Mouse (Mus musculus): Measurements from ENCODE around the gene Hs3st5. TPM values are rescaled to one million over a fixed set of nuclear protein-coding genes. Genes with fewer than 3 reads are reported as not detected.
A peak's percentile ranks its signal among the peaks of the same experiment; 100 is the strongest.
"Not testable (repeated sequence)": the region's sequence is repeated elsewhere in the genome, so short reads cannot be mapped to it uniquely, and the experiment has no call there.

Hs3st5 gene
- total RNA-seq, 2 experiments from 2014 or later, result 5.2 to 8.5 TPM

DNA sequence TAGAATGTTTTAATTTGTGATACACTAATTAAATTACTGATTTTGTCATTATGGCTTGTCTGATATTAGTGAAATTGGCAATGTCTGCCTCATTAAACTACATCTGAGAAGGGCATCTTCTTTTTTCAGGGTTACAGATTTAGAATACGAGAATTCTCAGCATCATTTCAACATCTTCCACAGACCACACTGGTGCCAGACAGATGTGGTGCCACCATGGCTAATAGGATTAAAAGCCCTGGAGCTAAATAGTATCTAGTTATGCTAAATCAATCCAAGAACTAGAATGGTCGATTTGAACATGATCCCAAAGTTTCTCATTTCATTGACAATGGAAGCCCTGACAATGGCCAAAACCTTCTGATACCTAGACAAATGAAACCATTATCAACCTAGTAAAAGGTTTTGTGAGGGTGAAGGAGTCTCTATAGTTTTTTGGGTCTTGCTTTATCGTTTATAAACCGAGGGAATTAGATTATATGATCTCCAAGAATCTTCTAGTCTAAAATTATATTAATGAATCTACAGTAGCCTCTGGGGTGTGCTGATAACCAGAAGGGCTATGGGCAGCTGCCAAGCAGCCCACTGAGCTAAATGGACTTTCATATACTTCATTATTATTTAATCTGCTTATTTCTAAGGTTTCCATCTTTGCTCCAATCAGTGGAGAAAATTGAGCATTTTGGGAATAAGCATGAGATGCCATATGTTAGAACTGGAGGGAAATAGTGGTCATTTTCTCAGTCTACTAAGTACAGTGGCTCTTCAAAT lies 71.9 kb downstream of the Hs3st5 start:
- intact Hi-C loops (cut with DNase I), result no loop called here
- no peak for TF ChIP-seq CTCF (IDR thresholded peaks at IDR 0.05)
- no peak overlapping the region for H3K27ac ChIP-seq
- no peak for DNase-seq
- no peak overlapping the region for H3K4me3 ChIP-seq

DNA sequence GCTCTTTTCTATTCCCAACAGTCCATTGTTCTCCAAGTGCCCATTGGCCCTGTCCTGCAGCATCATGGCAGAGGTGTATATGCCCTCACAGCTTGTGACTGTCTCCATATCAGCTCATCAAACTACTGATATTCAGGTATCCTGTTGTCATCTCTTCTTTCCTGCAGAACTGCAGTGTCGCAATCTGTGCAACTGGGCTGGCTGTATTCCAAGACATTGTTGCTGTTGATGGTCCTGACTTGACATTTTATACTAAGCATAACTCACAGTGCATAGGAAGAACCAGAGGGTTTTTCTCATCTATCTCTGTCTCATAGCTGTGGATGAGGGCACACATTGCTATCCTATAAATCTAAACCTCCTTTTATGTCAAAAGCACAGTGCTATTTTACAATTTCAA lies 103.8 kb downstream of the Hs3st5 start:
- Histone ChIP-seq H3K4me3 (no peak overlapping the region), H3K27ac (no peak overlapping the region)
- DNase-seq, result no peak
- TF ChIP-seq CTCF (IDR thresholded peaks at IDR 0.05), result no peak
- intact Hi-C loops (cut with DNase I), result no loop called here

DNA sequence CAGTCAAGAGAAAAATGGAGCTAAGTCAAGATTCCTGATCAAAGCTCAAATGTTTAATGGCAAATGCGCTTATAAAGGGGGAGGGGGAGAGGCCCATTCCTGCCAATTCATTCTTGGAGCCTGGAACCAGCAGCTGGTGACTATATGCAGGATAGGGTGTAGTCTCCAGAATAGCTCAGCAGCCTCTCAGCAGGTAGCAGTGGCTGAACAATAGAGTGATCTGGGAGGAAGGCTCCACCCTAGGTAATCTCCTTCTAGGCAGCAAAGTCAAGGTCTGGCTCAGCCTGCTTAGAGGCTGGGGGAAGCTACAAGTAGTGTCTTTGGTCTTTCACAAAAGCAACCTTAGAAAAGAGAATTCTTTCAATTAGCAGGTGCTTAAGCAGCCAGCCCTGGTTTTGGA lies 104.8 kb downstream of the Hs3st5 start:
- intact Hi-C loops (cut with DNase I); H3K27ac ChIP-seq; DNase-seq; H3K4me3 ChIP-seq: not testable (repeated sequence)

- no peak for DNase-seq
- Histone ChIP-seq H3K4me3 (no peak overlapping the region), H3K27ac (no peak overlapping the region)
- TF ChIP-seq CTCF (IDR thresholded peaks at IDR 0.05), result no peak
- intact Hi-C loops (cut with DNase I), result no loop called here
Observed at GRCm38 (mm10) chr10:36623037-36623436, 116.4 kb downstream of the Hs3st5 start.

GRCm38 (mm10) chr10:36627952-36628351 lies 121.3 kb downstream of the Hs3st5 start:
- peak; percentile 59 for DNase-seq
- no peak for TF ChIP-seq CTCF (IDR thresholded peaks at IDR 0.05)
- Histone ChIP-seq H3K4me3 (peak overlapping the region; percentile 71), H3K27ac (peak overlapping the region; percentile 83)
- intact Hi-C loops (cut with DNase I), result loop anchor here (5.0 kb wide), 1 partner anchor 41 kb away; no protein-coding TSS in a partner anchor

GRCm38 (mm10) chr10:36631746-36632145 lies 125.1 kb downstream of the Hs3st5 start:
- TF ChIP-seq CTCF (IDR thresholded peaks at IDR 0.05), result no peak
- no peak overlapping the region for H3K27ac ChIP-seq
- intact Hi-C loops (cut with DNase I), result no loop called here
- no peak for DNase-seq
- H3K4me3 ChIP-seq, result no peak overlapping the region

- no peak for TF ChIP-seq CTCF (IDR thresholded peaks at IDR 0.05)
- intact Hi-C loops (cut with DNase I), result no loop called here
- DNase-seq, result no peak
- H3K4me3 ChIP-seq, result no peak overlapping the region
- no peak overlapping the region for H3K27ac ChIP-seq
Observed at GRCm38 (mm10) chr10:36650653-36651052, 144.0 kb downstream of the Hs3st5 start.

DNA sequence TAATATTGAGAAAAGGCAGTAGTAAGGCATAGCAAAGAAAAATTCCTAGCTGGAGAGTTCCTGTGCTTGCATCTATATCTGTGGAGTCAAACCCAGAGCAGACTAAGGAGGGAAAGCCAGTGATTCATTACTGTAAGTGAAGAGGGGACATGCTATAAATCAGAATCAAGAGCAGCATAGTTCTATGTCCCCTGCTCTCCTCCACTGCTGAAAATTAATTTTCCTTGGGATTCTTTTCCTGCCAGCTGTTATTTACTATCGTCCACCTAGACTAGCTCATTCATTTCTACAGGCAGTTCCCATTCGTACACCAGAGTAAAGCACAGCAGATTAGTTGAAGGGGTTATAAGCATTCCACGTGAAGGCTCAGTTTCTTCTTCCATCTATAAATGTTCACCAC lies 207.4 kb downstream of the Hs3st5 start:
- no peak for DNase-seq
- no peak overlapping the region for H3K27ac ChIP-seq
- no peak for TF ChIP-seq CTCF (IDR thresholded peaks at IDR 0.05)
- intact Hi-C loops (cut with DNase I), result no loop called here
- H3K4me3 ChIP-seq, result no peak overlapping the region

DNA sequence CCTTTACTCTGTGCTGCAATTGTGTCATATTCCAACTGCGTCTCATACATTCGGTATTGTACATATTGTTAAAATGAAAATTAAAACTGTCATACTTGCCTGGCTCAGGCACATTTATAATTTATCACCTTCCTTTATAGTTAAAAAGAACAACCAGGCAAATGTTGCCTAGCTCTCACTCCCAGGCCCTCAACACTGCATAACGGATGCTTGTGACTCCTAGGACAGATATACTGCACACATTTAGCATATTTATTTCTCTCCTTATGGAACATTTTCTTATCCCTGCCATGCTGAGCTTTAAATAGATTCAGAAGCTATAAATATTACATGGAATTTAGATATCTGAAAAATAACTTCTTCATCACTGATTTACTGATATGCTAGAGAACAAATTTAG lies 219.6 kb downstream of the Hs3st5 start:
- DNase-seq, result no peak
- intact Hi-C loops (cut with DNase I), result no loop called here
- TF ChIP-seq CTCF (IDR thresholded peaks at IDR 0.05), result no peak
- Histone ChIP-seq H3K27ac (no peak overlapping the region), H3K4me3 (no peak overlapping the region)

DNA sequence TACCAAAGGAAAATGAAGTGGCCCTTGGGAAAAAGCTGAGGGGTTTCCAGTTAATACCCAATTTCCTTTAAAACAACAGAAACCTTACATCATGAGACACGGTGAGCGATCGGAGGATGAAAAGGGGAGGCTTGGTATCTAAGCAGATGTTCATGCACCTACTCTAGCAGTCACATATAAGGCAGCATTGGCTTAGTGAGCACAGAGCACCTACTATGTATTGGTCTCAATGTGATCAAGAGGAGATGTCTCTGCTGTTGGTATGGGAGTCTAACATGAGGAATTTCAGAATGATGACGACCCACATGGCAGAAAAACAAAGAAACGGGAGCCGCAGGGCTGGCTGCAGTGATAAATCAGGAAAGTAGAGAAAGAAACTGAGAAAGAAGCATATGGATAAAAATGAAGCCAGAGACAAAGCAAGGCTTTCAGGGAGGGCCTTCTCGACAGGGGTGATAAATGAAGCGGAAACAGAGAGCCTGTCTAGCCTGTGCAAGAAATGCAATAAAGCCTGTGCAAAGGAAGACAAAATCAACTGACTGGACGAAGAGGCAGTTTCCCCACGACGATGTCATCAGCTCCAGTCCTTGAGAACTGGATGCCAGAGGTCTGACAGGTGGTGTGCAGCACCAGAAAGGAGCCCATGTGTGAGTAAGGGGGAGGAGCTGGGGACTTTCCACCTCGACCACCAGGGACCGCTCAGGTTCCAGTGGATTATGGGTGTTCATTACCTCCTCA lies 222.9 kb downstream of the Hs3st5 start:
- H3K4me3 ChIP-seq, result no peak overlapping the region
- TF ChIP-seq CTCF (IDR thresholded peaks at IDR 0.05), result no peak
- no peak overlapping the region for H3K27ac ChIP-seq
- DNase-seq, result no peak
- intact Hi-C loops (cut with DNase I), result no loop called here

DNA sequence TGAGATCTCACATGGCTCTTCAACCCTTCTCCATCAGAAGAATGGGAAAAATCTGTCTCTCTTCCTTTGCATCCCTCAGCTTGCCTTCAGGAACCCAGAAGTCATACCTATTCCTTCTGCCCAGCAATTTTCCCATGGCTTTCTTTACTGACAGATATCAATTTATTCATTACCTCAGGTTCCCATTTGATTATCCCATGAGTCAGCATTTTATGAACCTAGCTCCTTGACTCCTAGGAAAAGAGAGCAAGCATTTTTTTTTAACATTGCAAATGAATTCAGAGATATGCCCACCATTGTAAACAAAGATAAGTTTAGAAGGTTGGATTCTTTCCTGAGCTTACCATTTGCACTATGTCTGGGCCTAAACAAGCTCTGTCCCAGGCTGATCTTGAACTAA lies 232.8 kb downstream of the Hs3st5 start:
- Histone ChIP-seq H3K27ac (no peak overlapping the region), H3K4me3 (no peak overlapping the region)
- intact Hi-C loops (cut with DNase I), result no loop called here
- no peak for DNase-seq
- TF ChIP-seq CTCF (IDR thresholded peaks at IDR 0.05), result no peak

GRCm38 (mm10) chr10:36750021-36750420 lies 243.4 kb downstream of the Hs3st5 start:
- DNase-seq, result no peak
- no peak for TF ChIP-seq CTCF (IDR thresholded peaks at IDR 0.05)
- H3K4me3 ChIP-seq, result no peak overlapping the region

DNA sequence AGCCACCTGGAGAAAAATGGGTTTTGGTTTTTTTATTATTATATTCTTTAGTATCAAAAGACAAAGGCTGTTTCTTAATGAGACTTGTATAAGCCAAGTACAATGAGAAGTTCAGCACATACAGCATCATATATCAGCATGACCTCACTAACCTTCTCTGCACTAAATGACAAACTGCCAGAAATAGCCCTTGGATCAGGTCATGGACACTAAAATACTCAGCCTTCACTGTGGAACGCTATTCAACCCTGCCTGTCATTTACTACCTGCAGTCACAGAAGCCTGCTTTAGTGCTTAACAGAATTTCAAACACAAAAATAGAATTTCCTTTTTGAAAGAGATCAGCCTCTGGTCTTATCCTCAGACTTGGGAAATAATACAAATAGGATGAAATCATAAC lies 247.9 kb downstream of the Hs3st5 start:
- H3K27ac ChIP-seq, result peak overlapping the region; percentile 48
- DNase-seq, result no peak
- TF ChIP-seq CTCF (IDR thresholded peaks at IDR 0.05), result no peak
- intact Hi-C loops (cut with DNase I), result no loop called here
- no peak overlapping the region for H3K4me3 ChIP-seq

More at GRCm38 (mm10) chr10:36750021-36750420, 243.4 kb downstream of the Hs3st5 start:
- no peak overlapping the region for H3K27ac ChIP-seq
- intact Hi-C loops (cut with DNase I), result no loop called here

Measured in gastrocnemius, adult 2 months (tissue).